Mouse (Mus musculus) retina, adult 2 months (tissue): ENCODE results near the gene Fndc7.
"Not testable (repeated sequence)": the region's sequence is repeated elsewhere in the genome, so short reads cannot be mapped to it uniquely, and the experiment has no call there.

ENCODE experiments used
- DNase-seq: peaks from one replicate; pipeline ENCODE4 v3.0.0-alpha.2; 2012; ENCODE audit warnings: low read depth, low spot score

Gene Fndc7

DNA sequence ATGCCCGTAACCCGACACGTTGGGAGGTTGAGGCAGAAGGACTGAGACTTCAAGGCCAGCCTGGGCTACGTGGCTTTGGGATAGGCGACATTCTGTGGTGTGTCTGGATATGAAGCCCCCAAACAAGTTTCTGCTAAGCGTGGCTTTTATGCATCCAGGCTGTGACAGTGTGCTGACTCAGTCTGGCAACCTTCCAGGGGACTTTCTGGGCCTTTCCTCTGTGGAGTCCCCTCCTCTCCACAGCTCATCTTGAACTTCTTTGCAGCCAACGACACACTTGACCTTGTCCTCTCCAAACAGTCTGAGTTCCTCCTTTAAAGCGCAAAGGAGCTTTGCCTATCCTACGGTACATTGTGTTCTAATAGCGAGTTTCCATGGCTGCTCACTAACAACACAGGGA, 33.9 kb downstream of the Fndc7 start:
- no peak for DNase-seq

GRCm38 (mm10) chr3:108855371-108855770, 34.4 kb downstream of the Fndc7 start:
- DNase-seq: no peak

- no peak for DNase-seq
These were observed 36.5 kb downstream of the Fndc7 start for GRCm38 (mm10) chr3:108853266-108853665.

- no peak for DNase-seq
These were observed 37.7 kb downstream of the Fndc7 start for GRCm38 (mm10) chr3:108851996-108852697.

- DNase-seq: no peak
These were observed 38.3 kb downstream of the Fndc7 start for GRCm38 (mm10) chr3:108851554-108851953.

- DNase-seq: no peak
These were observed 38.7 kb downstream of the Fndc7 start for GRCm38 (mm10) chr3:108851075-108851474.

- no peak for DNase-seq
These were observed 39.3 kb downstream of the Fndc7 start for GRCm38 (mm10) chr3:108850506-108850905.

DNA sequence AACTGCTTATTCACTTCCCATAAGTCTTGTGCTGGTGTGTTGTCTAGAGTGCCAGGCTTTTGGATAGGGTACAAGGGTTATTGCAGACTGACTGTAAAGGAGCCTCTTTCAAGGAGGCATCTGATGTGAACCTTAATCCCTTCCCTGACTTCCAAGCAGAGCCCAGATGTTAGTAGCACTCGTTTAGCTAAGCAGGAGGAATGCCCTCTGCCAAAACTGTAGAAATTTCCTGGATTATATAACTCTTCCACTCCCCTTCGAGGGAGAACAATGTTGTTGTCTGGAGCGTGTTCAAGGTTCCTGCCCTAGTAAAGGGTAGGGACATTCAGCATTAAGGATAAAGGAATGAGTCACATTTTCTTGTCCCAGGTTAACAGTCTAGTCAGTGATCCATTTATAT, 43.2 kb downstream of the Fndc7 start:
- DNase-seq: no peak

- no peak for DNase-seq
These were observed 45.3 kb downstream of the Fndc7 start for GRCm38 (mm10) chr3:108844521-108844920.

DNA sequence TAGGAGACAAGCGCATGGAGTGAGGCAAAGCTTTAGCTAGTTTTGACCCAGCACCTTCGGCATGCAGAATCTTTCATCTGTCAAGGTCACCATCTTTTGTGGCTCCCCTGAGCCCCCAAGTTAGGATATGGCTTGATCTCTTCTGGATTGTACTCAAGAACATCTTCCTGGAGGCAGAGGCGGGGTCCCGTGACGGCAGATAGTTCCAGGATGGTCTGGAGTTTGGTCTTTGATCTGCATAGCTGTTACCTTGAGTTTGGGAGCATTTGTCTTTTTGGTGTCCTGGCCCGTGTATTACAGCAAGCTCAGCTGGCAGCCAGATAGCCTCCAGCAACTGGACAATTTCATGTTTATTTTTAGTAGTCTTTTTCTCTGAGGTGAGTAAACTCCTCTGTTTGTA, 45.8 kb downstream of the Fndc7 start:
- no peak for DNase-seq

DNA sequence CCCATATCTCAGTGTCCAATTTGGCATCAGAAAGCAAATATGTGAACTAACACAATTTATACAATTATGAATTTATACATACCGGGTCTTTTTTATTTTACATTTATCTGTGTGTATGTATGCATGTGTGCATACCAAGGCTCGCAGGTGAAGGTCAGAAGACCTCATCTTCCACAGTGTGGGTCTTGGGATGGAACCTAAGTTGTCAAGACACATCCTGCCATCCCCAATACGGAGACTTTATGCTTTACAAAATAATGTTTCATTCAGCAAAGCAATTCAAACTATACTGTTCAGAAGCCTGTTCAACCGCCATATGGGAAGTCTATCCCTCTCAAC, 49.1 kb downstream of the Fndc7 start:
- DNase-seq: no peak

- peak; percentile 95 for DNase-seq
These were observed 49.6 kb downstream of the Fndc7 start, which contains the start of gene Stxbp3 for GRCm38 (mm10) chr3:108840000-108840715. Gene Stxbp3, minus strand, starts transcription at chr3:108840526.

- DNase-seq: no peak
These were observed 50.2 kb downstream of the Fndc7 start for GRCm38 (mm10) chr3:108839647-108839999.

DNA sequence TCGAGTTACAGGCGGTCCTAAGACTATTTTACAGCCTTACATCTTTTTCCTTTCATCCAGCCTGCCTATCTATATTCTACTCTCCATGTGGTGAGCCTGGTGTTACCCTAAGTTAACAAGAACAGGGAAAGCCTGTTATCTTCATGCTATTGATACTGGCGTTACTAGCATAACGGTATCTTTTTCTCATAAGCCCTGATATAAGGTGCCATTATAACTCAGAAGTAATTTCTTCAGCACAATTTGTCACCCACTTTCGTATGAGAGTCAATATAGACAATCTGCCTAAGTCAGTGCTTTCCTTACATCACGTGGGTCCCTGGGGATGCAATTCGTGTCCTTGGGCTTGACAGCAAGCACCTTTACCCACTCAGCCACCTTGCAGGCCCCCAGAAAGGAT, 50.8 kb downstream of the Fndc7 start:
- DNase-seq: no peak

DNA sequence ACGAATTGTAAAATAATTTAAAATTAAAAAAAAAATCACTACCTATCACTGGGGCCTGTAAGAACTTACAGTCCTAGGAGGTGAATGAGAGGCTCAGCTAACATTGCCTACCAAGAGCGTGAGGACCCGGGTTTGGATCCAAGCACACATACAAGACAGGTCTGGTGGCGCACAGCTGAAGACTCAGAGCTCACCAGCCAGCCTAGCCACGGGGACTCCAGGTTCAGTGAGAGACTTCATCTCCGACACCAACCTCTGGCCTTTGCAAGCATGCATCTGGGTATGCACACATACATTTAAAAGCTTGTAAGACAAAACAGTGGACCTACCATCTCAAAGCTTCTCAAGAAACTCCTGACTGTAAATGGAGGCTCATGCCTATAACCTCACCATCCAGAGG, 52.9 kb downstream of the Fndc7 start:
- DNase-seq: no peak

GRCm38 (mm10) chr3:108833717-108834116, 56.1 kb downstream of the Fndc7 start:
- DNase-seq: not testable (repeated sequence)

DNA sequence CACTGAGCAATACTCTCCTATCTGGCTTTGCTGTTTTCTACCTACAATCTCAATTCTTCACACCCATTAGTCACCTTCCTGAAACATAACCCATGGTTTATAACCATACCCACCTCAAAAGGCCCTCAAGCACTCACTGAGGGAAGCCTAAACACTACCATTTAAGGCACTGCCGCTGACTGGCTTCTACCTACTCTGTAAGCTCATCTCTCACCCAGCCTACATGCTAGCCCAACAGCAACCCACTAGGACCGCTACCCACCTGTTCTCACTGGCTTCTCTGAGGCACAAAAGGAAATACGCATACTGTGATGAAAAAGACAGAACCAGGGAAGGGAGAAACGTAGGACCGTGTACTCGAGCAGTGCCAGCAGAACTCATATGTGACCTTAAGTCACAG, 58.1 kb downstream of the Fndc7 start:
- DNase-seq: no peak

- no peak for DNase-seq
These were observed 59.3 kb downstream of the Fndc7 start for GRCm38 (mm10) chr3:108830493-108830892.

- DNase-seq: no peak
These were observed 74.2 kb downstream of the Fndc7 start for GRCm38 (mm10) chr3:108815631-108816030.

DNA sequence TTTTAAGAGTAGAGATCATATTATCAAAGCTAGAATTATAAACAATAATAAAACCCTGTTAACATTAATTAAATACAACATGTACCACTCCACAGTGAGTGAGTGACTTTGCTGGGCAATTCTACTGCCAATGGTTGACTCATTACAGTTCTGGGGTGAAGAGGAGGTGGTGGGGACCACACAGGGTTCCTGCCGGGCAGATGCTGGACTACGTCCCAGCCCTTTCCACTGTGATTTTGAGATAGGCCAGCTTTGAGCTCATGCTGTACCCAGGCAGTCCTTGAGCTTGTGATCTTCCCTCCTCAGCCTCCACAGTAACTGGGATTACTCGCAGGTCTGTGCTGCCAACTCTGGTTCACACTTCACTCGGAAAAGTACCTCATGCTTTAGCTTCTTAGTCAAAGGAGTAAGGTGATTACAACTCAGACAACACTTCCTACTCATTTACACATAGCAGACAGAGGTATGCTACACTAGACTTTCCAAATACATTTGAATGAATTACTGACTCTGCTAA, 79.0 kb downstream of the Fndc7 start:
- no peak for DNase-seq

GRCm38 (mm10) chr3:108805622-108806021, 84.2 kb downstream of the Fndc7 start:
- no peak for DNase-seq
